Mouse (Mus musculus) common myeloid progenitor, adult 5-6 weeks (primary cell): ENCODE measurements around the gene Grin1. TPM values are rescaled to one million over a fixed set of nuclear protein-coding genes. Genes with fewer than 3 reads are reported as not detected.
"Not testable (repeated sequence)": the region's sequence is repeated elsewhere in the genome, so short reads cannot be mapped to it uniquely, and the experiment has no call there.

Experiments
- ATAC-seq: replicated peaks from 2 replicates; pipeline ENCODE4 v1.8.0; 2016; ENCODE audit warnings: low read depth, mild to moderate bottlenecking, moderate TSS enrichment, inconsistent platforms; ENCODE audit not compliant: poor library complexity, severe bottlenecking
- total RNA-seq: library from RNA; stranded (forward); fragments of 200-1000, 187-1606 nt; gene quantifications from 2 replicates; pipeline ENCODE4 v1.2.3, GENCODE M21; 2017

Gene Grin1
- total RNA-seq, 1 experiment from 2014 or later = not detected

- 0 out of 2 replicates have a peak, but pooled peaks have one; percentile 9 for ATAC-seq
Measured at GRCm38 (mm10) chr2:25262795-25263622, 56.0 kb downstream of the Grin1 start.

GRCm38 (mm10) chr2:25262291-25262767 is 56.7 kb downstream of the Grin1 start, which contains the start of gene Tprn:
Gene Tprn (plus strand): TSS chr2:25262618.
- peak; percentile 97 for ATAC-seq

- ATAC-seq = no peak
Measured at GRCm38 (mm10) chr2:25261870-25262269, 57.1 kb downstream of the Grin1 start.

- ATAC-seq = no peak
Measured at GRCm38 (mm10) chr2:25258887-25259286, 60.1 kb downstream of the Grin1 start.

- ATAC-seq = not testable (repeated sequence)
Measured at GRCm38 (mm10) chr2:25257250-25257649, 61.7 kb downstream of the Grin1 start.

- peak; percentile 66 for ATAC-seq
Measured at GRCm38 (mm10) chr2:25256443-25257109, 62.4 kb downstream of the Grin1 start.

GRCm38 (mm10) chr2:25255284-25255779 is 63.7 kb downstream of the Grin1 start, which contains the start of gene Tmem203:
Gene Tmem203 (plus strand): TSS chr2:25255439.
- peak; percentile 83 for ATAC-seq

- ATAC-seq = no peak
Measured at GRCm38 (mm10) chr2:25252331-25252730, 66.7 kb downstream of the Grin1 start.

GRCm38 (mm10) chr2:25246183-25247072 is 72.6 kb downstream of the Grin1 start, which contains the start of gene AL732309.1:
Gene AL732309.1 (minus strand): TSS chr2:25246863.
- no peak for ATAC-seq

GRCm38 (mm10) chr2:25244144-25244543 is 74.8 kb downstream of the Grin1 start:
- ATAC-seq = no peak

- no peak for ATAC-seq
Measured at GRCm38 (mm10) chr2:25243342-25243741, 75.6 kb downstream of the Grin1 start.

- no peak for ATAC-seq
Measured at GRCm38 (mm10) chr2:25242101-25242506, 76.9 kb downstream of the Grin1 start, which contains the start of the genes Rnf208 and Cysrt1. Gene Rnf208 (plus strand): TSS chr2:25242255. Gene Cysrt1 (minus strand): TSS chr2:25242452.

GRCm38 (mm10) chr2:25241438-25241775 is 77.6 kb downstream of the Grin1 start:
- ATAC-seq = no peak

Other genes starting within 250 kb of the Grin1 start
- not detected in 2 replicates for gene Entpd8, start 238.9 kb downstream of the Grin1 start, total RNA-seq
- gene Noxa1, start 224.0 kb downstream of the Grin1 start, total RNA-seq = 0.09 TPM in 1 of 2 replicates, not detected in the other
- 0.39 and 2.2 TPM in 2 replicates for gene Nrarp, start 138.4 kb downstream of the Grin1 start, total RNA-seq
- gene Tor4a, start 122.3 kb downstream of the Grin1 start, total RNA-seq = 15.7 and 18.1 TPM in 2 replicates
- 28.8 and 47.4 TPM in 2 replicates for gene Nelfb, start 107.7 kb downstream of the Grin1 start, total RNA-seq
- not detected in 2 replicates for gene Stpg3, start 104.5 kb downstream of the Grin1 start, total RNA-seq
- gene Fam166a, start 100.4 kb downstream of the Grin1 start, total RNA-seq = not detected in 2 replicates
- gene Tubb4b, start 94.5 kb downstream of the Grin1 start, total RNA-seq = 486 and 513 TPM in 2 replicates
- gene Slc34a3, start 84.8 kb downstream of the Grin1 start, total RNA-seq = not detected in 2 replicates
- gene Rnf224, start 82.4 kb downstream of the Grin1 start, total RNA-seq = not detected in 2 replicates
- gene Rnf208, start 76.9 kb downstream of the Grin1 start, total RNA-seq = 0.37 and 0.82 TPM in 2 replicates
- gene Cysrt1, start 76.7 kb downstream of the Grin1 start, total RNA-seq = not detected in 2 replicates
- gene AL732309.1, start 72.3 kb downstream of the Grin1 start, total RNA-seq = 0.50 and 0.87 TPM in 2 replicates
- gene Tmem203, start 63.7 kb downstream of the Grin1 start, total RNA-seq = 11.3 and 13.0 TPM in 2 replicates
- gene Tprn, start 56.6 kb downstream of the Grin1 start, total RNA-seq = 12.4 and 17.0 TPM in 2 replicates
- 65.1 and 73.3 TPM in 2 replicates for gene Ssna1, start 46.7 kb downstream of the Grin1 start, total RNA-seq
- 35.1 and 53.1 TPM in 2 replicates for gene Anapc2, start 46.7 kb downstream of the Grin1 start, total RNA-seq
- gene Tmem210, start 31.0 kb downstream of the Grin1 start, total RNA-seq = not detected in 2 replicates
- gene Lrrc26, start 29.3 kb downstream of the Grin1 start, total RNA-seq = not detected in 2 replicates
- gene Man1b1, start 13.2 kb upstream of the Grin1 start, total RNA-seq = 40.8 and 41.3 TPM in 2 replicates
- gene Dpp7, start 37.2 kb upstream of the Grin1 start, total RNA-seq = 13.3 and 19.2 TPM in 2 replicates
- gene Uap1l1, start 46.5 kb upstream of the Grin1 start, total RNA-seq = 8.5 and 8.9 TPM in 2 replicates
- 15.1 and 17.4 TPM in 2 replicates for gene Sapcd2, start 53.1 kb upstream of the Grin1 start, total RNA-seq
- not detected in 2 replicates for gene Entpd2, start 76.7 kb upstream of the Grin1 start, total RNA-seq
- gene Npdc1, start 80.2 kb upstream of the Grin1 start, total RNA-seq = 0.64 TPM in 1 of 2 replicates, not detected in the other
- gene Fut7, start 104.1 kb upstream of the Grin1 start, total RNA-seq = 23.5 and 27.8 TPM in 2 replicates
- gene Abca2, start 109.5 kb upstream of the Grin1 start, total RNA-seq = 31.5 and 49.9 TPM in 2 replicates
- not detected in 2 replicates for gene Clic3, start 137.7 kb upstream of the Grin1 start, total RNA-seq
- gene Paxx, start 141.9 kb upstream of the Grin1 start, total RNA-seq = 19.8 and 29.1 TPM in 2 replicates
- gene Ptgds, start 150.9 kb upstream of the Grin1 start, total RNA-seq = 4.1 TPM in 1 of 2 replicates, not detected in the other
- not detected in 2 replicates for gene Lcn12, start 174.7 kb upstream of the Grin1 start, total RNA-seq
- gene Fbxw5, start 181.6 kb upstream of the Grin1 start, total RNA-seq = 16.6 and 21.4 TPM in 2 replicates
- gene C8g, start 182.5 kb upstream of the Grin1 start, total RNA-seq = 0.19 and 2.7 TPM in 2 replicates
- gene Traf2, start 227.8 kb upstream of the Grin1 start, total RNA-seq = 11.5 and 15.8 TPM in 2 replicates
- 57.2 and 84.7 TPM in 2 replicates for gene Edf1, start 238.7 kb upstream of the Grin1 start, total RNA-seq